In the genomic region with DNA sequence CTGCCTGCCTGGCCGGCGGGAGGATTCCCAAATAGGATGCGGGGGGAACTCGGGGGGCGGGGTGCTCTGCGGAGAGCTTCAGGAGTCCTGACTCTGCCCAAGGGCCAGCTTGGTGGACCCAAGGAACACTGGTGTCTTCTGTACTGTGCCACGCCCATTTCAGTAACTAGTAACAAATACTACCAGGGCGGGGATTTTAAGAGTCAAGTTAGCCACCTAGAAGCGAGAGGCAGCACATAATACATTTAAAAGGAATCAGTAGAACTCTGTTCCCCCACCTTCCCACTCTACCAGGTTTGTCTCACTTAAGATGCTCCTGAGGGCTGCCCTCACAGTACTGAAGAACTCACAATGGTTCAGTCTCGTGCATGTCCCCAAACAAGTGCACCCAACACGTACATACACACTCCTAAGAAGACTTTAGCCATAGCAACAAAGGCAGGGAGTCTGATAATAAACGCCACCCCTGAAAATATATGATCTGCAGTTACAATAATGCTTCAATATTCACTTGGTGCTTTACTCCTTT, we compare ENCODE assay signal across 8 mouse cellular contexts.
A peak's percentile ranks its signal among the peaks of the same experiment; 100 is the strongest.
DNase-seq lines count a peak whose midpoint lies in the region; ATAC-seq and TF ChIP-seq lines count a peak whose summit lies in the region.

No protein-coding gene starts in this region.

- peak; percentile 43 for ATAC-seq in hindbrain, postnatal 0 days
- ATAC-seq in midbrain, embryonic 16.5 days = peak; percentile 47; the same call in 1 of the 2 replicates
- ATAC-seq in cerebellum, adult (ENCODE audit: insufficient number of reproducible peaks, low FRiP score, low TSS enrichment) = no peak

- H3K4me1 ChIP-seq in embryonic fibroblast, embryonic 13.5 days (ENCODE audit: control insufficient read depth, insufficient read depth, low read length) = no peaks in the 10 kb centered on the region
- H3K4me1 ChIP-seq in hindbrain, postnatal 0 days (ENCODE audit: insufficient read depth, low read length) = no peaks in the 10 kb centered on the region
- peaks cover 2% of the 10 kb centered on the region; the same call in 1 of the 2 replicates for H3K4me1 ChIP-seq in midbrain, embryonic 16.5 days (ENCODE audit: control insufficient read depth, insufficient read depth, low read length)

- DNase-seq in left cerebral cortex, adult 11 months (ENCODE audit: low spot score) = peak; percentile 1
- no peak for DNase-seq in left cerebral cortex, postnatal 25 days (ENCODE audit: low spot score in 2 of 2)
- no peak for DNase-seq in hindbrain, postnatal 0 days (ENCODE audit: low spot score)
- no peak for DNase-seq in cerebellum, adult 11-12 months
- DNase-seq in embryo, embryonic 9.5 days (ENCODE audit: extremely low spot score) = no peak

- peak overlapping the region; percentile 34 for H3K4me3 ChIP-seq in embryonic fibroblast, embryonic 13.5 days (ENCODE audit: insufficient read depth, low read length)
- H3K4me3 ChIP-seq in hindbrain, postnatal 0 days (ENCODE audit: low read length) = peak overlapping the region; percentile 55
- H3K4me3 ChIP-seq in midbrain, embryonic 16.5 days (ENCODE audit: low read depth, low read length) = peak overlapping the region; percentile 63

- TF ChIP-seq CTCF in embryonic fibroblast, embryonic 13.5 days (IDR thresholded peaks at IDR 0.05; ENCODE audit: borderline replicate concordance, insufficient read depth, low read length) = no peak
- no peak for TF ChIP-seq CTCF in hindbrain, postnatal 0 days (IDR thresholded peaks at IDR 0.05; ENCODE audit: low read depth)

- no peaks in the 10 kb centered on the region for H3K36me3 ChIP-seq in hindbrain, postnatal 0 days (ENCODE audit: insufficient read depth, low read length)
- no peaks in the 10 kb centered on the region for H3K36me3 ChIP-seq in midbrain, embryonic 16.5 days (ENCODE audit: control insufficient read depth, insufficient read depth, low read length)

- H3K9me3 ChIP-seq in hindbrain, postnatal 0 days (ENCODE audit: low read length) = no peaks in the 10 kb centered on the region
- no peaks in the 10 kb centered on the region for H3K9me3 ChIP-seq in midbrain, embryonic 16.5 days (replicated peaks; ENCODE audit: control insufficient read depth, low read length, poor library complexity, severe bottlenecking)

- peak overlapping the region; percentile 57; the same call in 1 of the 2 replicates for H3K9ac ChIP-seq in hindbrain, postnatal 0 days (replicated peaks; ENCODE audit: low read length)
- peak overlapping the region; percentile 70 for H3K9ac ChIP-seq in midbrain, embryonic 16.5 days (ENCODE audit: low read depth, low read length)

- 20% methylated on average over 11 of the region's 12 CpGs for WGBS in hindbrain, postnatal 0 days
- WGBS in midbrain, embryonic 16.5 days = 27% methylated on average over 12 of the region's 12 CpGs

- H3K27me3 ChIP-seq in hindbrain, postnatal 0 days (ENCODE audit: insufficient read depth, low read length) = no peaks in the 10 kb centered on the region
- no peaks in the 10 kb centered on the region for H3K27me3 ChIP-seq in midbrain, embryonic 16.5 days (ENCODE audit: control insufficient read depth, insufficient read depth, low read depth, low read length)

- no peak overlapping the region for H3K27ac ChIP-seq in embryonic fibroblast, embryonic 13.5 days (ENCODE audit: insufficient read depth, low read length)
- H3K27ac ChIP-seq in hindbrain, postnatal 0 days = peak overlapping the region; percentile 70; the same call in 1 of the 2 replicates
- peak overlapping the region; percentile 84 for H3K27ac ChIP-seq in midbrain, embryonic 16.5 days (ENCODE audit: low read length)

- peak overlapping the region; percentile 58 for H3K4me2 ChIP-seq in hindbrain, postnatal 0 days (ENCODE audit: low read depth, low read length)
- peak overlapping the region; percentile 58 for H3K4me2 ChIP-seq in midbrain, embryonic 16.5 days (ENCODE audit: low read length)

- no peak for TF ChIP-seq POLR2A in embryonic fibroblast, embryonic 13.5 days (IDR thresholded peaks at IDR 0.05; ENCODE audit: low read depth, low read length)

- intact Hi-C loops in left cerebral cortex, postnatal 25 days (cut with DNase I) = no loop called here
